Mouse (Mus musculus) urinary bladder, postnatal 25 days (tissue): Measurements from ENCODE around the gene Dagla.

Experiments
- DNase-seq: peaks from one replicate; pipeline ENCODE4 v3.0.0; 2022; ENCODE audit warnings: low spot score

The Dagla gene

DNA sequence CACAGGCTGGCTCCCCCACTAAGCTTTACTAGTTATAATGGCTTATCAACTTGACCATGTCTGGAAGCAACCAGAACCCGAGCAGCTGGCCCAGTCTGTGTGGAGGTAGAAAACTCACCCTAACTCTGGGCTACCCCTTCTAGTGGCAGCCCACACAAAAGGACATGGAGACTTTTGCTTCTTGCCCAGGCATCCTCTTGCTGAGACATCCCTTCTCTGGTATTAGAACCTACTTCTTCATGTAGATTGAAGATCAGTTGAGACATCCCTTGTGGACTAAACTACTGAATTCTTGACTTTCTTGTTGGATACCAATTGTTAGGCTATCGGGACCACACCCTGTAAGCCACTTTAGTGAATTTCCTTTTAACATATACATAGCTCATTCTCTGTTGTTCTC is 106.4 kb downstream of the Dagla start:
- DNase-seq = no peak

DNA sequence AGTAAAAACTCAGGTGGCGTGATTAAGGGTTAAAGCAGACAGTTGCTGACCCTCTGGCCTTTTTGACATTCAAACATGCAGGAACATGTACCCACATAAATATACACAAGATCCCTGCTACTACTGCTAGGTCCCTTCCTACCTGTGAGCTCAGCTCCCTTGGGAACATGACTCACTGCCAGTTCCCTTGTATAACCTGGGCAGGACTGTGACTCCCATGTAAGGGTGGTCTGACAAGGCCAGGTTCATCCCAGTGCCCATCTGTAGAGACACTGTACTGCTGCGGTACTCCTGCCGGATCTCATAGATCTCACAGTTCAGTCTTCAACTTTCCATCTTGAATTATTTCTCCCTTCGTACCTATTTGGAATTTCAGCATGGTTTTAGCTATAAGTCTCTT is 107.5 kb downstream of the Dagla start:
- DNase-seq = no peak
